Mouse (Mus musculus) kidney, postnatal 4 days (tissue): Measurements from ENCODE around the gene Itga6.
A peak's percentile ranks its signal among the peaks of the same experiment; 100 is the strongest.

Source experiments
- DNase-seq, 2 experiments: peaks; one replicate each; pipeline ENCODE4 v3.0.0; 2021; ENCODE audit warnings: mixed read lengths in 2 of 2

The Itga6 gene

DNA sequence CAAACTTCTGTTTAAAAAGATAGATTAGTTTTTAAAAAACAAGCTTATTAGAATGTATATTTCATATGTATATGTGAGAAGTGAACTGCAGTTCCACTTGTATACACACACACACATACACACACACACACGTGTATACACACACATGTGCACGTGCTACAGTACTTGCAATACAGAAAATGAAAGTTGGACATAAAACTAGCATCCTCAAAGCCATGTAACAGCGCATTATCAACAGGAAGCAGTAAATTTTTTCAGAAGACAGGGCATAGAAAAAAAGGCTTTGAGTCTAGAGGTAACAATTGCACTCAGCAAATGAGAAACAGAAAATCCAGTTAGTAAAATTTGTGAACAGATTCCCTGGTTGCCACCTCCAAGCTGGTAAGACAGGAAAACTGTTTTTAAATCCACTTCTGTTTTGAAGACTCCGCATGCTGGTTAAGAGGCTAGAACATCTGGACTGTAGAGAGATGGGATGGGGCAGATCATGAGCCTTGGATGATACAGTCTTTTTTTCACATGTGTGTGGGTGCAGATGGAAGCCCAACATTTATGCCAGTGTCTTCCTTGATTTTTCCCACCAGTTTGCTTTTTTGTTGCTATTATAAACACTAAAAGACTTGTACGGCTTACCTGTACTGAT lies 118.2 kb downstream of the Itga6 start:
- DNase-seq, result no peak

DNA sequence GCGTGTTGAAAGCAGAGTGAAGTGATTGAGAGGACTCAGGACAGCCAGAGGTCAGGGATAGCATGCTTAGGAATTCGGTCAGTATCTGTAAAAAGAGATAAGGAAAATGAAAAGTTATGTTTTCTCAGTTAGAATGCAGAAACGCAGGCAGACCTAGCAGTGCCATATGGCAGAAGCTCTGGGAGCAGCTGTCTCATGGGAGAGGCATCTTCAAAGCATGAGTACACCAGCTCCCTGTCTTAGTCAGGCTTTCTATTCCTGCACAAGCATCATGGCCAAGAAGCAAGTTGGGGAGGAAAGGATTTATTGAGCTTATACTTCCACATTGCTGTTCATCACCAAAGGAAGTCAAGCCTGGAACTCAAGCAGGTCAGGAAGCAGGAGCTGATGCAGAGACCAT lies 119.6 kb downstream of the Itga6 start:
- no peak for DNase-seq

DNA sequence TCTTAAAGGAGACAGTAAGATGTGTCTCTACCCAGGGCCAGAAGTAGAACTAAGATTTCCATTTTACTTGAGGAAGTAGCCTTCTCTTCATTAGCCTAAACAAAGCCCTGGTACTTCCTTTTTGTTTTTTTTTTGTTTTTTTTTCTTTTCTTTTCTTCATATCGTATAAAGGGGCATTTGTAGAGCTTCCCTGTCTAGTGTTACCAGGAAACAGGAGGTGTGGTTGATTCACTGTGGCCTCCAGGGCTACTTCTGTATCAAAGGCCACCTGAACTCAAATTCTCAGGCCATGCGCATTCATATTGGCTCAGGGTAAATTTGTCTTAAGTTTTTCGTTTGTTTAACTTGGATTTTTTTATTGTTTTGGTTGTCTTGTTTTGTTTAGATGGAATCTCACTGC lies 120.5 kb downstream of the Itga6 start:
- DNase-seq, result no peak

- DNase-seq, result no peak
Observed at GRCm38 (mm10) chr2:71866565-71866964, 121.1 kb downstream of the Itga6 start.

GRCm38 (mm10) chr2:71867019-71867418 lies 121.6 kb downstream of the Itga6 start:
- no peak for DNase-seq

GRCm38 (mm10) chr2:71867480-71867879 lies 122.1 kb downstream of the Itga6 start:
- DNase-seq, result peak; percentile 20 to 48

GRCm38 (mm10) chr2:71868256-71868655 lies 122.8 kb downstream of the Itga6 start:
- DNase-seq, result no peak

DNA sequence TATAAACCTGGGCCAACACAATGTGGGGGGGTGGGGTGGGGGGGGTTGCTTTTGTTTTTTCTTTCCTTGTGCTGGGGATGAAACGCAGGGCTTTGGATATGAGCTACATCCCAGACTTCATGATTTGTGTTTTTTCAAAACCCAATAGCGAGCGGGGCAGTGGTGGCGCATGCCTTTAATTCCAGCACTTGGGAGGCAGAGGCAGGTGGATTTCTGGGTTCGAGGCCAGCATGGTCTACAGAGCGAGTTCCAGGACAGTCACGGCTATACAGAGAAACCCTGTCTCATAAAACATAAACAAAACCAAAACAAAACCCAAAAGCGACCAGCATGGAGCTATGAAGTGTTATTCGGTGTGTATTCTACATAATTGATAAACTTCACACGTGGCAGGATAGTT lies 126.7 kb downstream of the Itga6 start:
- DNase-seq, result no peak

DNA sequence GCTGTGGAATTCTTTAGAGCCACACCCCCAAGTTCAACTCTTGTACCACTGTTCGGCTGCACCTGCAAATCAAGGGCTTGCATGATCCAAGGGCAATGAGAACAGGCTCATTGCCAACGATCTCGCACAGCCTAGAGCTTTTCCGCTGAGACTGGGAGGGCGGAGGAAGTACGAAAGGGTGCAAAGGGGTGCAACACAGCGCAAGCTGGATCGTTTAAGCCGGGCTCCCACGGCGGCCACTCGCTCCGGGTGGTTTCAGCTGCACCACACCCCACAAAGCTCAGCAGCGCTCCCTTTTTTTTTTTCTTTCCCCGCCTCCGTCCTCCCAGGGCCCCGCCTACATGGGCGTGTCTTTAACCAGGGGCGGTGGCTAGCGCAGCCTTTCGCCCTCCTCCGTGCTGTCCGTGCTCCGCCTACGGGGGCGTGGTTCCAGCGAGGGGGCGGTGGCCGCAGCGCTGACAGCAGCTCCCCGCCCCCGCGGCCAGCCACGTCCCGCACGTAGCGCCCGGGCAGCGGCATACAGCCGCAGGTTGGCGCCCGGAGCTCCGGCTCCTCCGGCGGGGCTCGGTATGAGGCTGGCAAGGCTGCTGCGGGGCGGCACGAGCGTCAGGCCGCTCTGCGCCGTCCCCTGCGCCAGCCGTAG lies 127.5 kb downstream of the Itga6 start, which contains the start of gene Pdk1:
Gene Pdk1, plus strand, starts transcription at position 424 of the 643 bp plus-strand sequence.
- peak; percentile 99 for DNase-seq

DNA sequence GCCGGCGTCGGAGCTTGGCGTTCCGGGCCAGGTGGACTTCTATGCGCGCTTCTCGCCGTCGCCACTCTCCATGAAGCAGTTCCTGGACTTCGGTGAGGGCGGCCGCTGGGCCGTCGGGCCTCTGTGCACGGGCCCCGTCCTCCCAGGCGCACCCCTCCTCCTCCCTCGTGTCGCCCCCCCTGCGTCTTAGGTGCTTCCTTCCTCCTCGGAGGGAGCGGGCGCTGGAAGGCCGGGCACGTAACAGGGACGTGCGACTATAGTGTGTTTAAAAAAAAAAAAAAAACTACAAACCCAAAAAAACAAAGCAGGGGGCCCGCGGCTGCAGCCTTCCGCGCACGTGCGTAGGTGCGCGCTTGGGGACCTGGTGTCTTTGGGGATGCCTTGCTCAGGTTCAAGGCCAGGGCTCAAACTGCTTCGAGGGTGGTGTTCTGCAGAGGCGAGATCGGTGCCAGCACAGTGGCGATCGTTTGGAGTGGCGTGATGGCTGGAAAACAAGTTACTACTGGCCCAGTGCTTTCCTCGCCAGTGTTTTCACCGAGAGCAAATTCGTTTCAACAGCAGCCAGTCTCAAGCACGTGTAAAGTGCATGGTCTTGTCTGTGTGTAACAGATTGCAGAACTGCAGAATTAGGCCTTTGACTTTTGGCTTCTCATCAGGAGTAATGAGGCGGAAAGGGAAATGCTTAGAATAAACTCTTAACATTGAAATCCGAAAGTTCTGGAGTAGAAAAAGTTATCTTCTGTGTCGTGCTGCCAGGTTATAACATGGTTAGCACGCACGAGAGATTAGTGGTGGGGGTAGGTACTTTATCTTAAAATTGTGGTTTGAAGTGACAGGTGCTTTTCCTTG lies 128.3 kb downstream of the Itga6 start:
- peak; percentile 39 to 59 for DNase-seq

DNA sequence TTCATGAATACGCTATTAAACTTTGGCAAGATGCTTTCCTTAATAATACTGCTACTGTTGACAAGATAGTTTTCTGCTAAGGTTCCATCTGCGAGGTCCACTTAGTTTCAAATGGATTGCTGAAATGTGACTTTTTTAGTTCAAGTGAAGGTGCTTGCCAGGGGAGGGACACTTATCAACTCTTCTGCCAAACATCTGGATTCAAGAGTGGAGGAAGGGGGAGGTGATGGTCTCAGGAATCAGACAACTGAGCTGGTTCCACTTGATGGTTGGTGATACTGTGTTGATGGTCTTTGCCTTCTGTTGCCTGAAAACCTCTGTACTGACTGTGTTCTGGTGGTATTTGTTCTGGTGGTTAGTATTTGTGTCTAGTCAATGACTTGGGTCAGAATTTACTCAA lies 129.0 kb downstream of the Itga6 start:
- DNase-seq, result no peak

DNA sequence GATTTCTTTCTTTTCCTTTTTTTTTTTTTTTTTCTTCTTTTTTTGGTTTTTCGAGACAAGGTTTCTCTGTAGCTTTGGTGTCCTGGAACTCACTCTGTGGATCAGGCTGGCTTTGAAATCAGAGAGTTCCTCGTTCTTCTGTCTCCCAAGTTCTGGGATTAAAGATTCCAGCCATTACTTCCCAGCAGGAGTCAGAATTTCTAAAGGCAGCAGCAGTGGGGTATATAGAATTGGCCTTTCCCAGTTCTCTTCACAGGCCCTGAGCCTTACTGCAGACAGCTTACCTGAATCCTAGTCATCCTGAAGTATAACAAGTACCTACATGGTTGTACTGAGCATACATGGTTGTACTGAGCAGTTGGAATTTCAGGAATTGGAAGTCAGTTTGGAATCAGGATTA lies 129.4 kb downstream of the Itga6 start:
- no peak for DNase-seq

DNA sequence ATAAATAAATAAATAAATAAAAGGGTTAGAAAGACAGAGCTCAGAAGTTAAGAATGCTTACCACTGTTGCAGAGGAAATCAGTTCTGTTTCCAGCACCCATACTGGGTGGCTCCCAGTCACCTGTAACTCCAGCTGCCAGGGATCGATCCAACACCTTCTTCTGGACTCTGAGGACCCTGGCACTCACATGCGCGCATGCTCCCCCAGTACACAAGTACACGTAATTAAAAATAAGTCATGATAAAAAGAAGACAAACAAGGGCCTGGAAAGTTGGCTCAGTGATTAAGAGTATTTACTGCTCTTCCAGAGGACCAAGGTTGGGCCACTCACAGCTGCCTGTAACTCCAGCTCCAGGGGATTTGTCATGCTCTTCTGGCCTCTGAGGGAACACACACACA lies 132.4 kb downstream of the Itga6 start:
- DNase-seq, result no peak

- DNase-seq, result no peak
Observed at GRCm38 (mm10) chr2:71878441-71878840, 133.0 kb downstream of the Itga6 start.

DNA sequence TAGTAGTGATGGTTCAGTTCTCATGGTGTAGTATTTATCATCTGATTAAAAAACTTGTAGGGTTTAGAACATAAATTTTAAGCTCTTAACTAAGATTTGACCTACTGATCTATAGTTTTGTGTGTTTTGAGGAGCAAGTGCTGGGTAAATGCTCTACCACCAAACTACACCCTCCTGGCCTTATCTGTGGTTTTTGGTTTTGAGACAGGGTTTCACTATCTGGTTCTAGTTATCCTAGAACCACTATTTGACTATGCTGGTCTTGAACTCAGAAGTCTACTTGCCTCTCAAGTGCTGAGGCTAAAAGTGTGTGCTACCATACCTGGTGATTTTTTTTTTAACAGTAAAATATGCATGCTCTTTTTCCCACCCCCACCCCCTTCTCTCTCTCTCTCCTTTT lies 133.5 kb downstream of the Itga6 start:
- no peak for DNase-seq

DNA sequence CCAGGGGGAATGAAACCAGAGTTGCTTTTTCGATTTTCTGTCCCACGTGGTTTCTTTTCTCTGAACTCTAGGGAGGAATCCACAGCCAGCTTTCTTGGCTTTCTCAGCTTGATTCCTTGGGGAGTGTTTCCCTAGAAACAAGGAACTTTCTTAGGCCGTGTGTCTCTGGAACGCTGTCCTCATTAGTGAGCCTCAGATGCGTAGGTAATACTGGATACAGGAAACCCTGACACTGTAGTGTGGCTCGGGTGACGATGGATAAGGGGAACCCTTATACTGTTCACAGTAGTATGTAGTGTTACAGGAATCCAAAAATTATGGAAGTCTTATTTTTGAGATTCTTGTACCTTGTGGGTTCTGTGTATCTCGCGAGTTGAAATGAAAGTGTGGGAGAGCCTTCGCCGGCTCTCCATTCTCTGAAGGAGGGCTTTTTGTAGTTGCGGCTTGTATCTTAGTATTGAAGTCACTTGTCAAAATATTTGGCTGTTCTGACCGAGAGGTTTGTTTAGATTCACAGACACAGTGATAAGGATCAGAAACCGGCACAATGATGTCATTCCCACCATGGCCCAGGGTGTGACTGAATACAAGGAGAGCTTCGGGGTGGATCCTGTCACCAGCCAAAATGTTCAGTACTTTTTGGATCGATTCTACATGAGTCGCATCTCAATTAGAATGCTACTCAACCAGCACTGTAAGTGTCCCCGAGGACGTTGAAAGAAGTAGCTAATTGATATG lies 137.7 kb downstream of the Itga6 start:
- no peak for DNase-seq

DNA sequence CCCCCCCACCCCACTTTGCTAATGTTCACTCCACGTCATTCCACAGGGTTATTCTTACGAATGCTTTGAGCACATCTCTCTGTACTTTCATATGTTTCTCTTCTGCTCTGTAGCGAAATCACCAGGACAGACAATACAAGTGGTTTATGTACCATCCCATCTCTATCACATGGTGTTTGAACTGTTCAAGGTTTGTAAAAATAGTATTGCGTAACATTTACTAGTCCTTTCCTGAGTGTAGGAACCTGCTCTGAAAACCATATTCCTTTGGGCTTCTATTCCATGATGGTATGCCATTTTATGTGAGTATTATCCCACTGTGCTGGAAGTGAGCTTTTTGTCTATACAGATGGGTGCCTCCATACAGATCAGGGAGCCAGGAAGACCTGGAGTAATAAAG lies 141.9 kb downstream of the Itga6 start:
- DNase-seq, result no peak

- no peak for DNase-seq
Observed at GRCm38 (mm10) chr2:71888437-71888836, 143.0 kb downstream of the Itga6 start.

GRCm38 (mm10) chr2:71891536-71891935 lies 146.1 kb downstream of the Itga6 start:
- DNase-seq, result no peak

DNA sequence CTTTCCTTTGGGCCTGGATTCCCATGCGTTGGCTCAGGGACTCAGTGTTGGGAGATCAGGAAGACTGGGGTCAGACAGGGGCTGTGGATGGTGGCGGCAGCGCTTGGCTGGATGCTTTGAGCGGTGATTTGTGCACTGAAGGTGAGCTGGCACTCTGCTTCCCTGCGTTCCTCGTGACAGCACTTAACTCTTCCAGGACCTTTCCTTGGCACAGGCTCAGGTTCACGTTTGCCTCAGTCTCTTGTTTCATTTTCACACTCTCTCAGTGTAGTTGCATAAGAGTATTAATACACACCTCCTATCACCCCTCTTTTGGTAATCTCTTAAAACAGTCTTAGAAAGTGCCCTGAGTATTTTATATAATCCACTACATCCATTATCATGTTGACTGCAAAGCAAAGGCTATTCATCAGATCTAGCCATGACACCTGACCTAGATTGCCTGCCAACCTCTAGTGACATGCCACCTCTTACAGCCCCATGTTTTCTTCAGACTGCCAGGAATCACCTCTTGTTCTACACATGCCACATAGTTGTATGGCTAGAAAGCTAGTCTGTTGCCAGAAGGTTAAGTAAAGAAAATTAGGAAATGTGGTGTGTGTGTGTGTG lies 147.4 kb downstream of the Itga6 start:
- DNase-seq, result no peak

DNA sequence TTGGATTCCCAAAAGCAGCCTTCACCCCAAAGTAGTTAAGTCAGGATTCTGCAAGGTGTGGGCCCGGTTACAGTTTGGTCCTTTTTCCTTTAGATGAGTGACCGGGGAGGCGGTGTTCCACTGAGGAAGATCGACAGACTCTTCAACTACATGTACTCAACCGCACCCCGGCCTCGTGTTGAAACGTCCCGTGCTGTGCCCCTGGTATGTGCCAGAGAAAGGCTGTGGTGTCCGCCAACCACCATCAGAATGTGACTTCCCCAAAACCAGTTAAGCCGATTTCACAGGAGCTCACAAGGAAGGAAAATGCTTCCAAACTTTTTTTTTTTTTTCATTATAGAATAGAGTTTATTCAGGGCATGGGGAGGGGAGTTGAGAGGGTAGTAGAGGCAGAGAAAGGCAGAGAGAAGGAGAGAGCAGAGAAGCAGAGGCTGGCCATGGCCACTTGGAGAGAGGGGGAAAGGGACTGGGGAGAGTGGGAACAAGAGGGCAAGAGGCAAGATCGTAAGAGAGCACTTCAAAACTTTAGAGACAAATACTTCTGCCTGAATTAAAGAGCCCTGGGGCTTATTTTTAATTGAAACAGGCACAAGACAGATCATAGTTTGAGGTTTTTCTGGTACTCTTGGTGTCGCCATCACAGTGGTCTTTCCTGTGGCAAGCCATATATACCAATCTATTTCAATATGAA lies 150.3 kb downstream of the Itga6 start:
- no peak for DNase-seq

DNA sequence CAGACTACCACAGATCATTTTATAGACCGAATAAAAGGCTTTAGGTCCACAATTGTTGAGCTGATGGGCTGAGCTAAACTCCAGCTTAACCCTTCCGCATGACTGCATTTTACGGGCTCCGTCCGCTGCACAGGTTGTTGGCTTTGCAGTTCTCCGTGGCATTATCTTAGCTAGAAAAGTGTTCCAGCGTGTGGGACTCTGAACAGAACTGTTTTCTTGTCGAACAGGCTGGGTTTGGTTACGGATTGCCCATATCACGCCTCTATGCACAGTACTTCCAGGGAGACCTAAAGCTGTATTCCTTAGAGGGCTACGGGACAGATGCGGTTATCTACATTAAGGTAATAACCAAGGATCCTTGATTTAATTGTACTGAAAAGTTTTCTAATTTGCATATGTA lies 152.0 kb downstream of the Itga6 start:
- DNase-seq, result peak; percentile 31 to 47
